Mouse (Mus musculus): ENCODE results near the gene Cnn1. TPM values are rescaled to one million over a fixed set of nuclear protein-coding genes. Genes with fewer than 3 reads are reported as not detected.

The Cnn1 gene
- 270 TPM for polyA plus RNA-seq (2014; fragmentation: Illumina TruSeq; extraction: RNeasy Lipid Tissue Mini Kit (QIAGEN cat#74804))

GRCm38 (mm10) chr9:22098993-22099696, at the start of gene Cnn1:
Cnn1 (plus strand) TSS chr9:22099216.

GRCm38 (mm10) chr9:22051958-22052254, 47.1 kb upstream of the Cnn1 start, which contains the start of gene Elavl3:
Elavl3 (minus strand) TSS chr9:22052023.

GRCm38 (mm10) chr9:22070791-22071573, 28.0 kb upstream of the Cnn1 start, which contains the start of the genes Gm49318 and Zfp653:
Gm49318 (minus strand) TSS chr9:22071259.
Zfp653 (minus strand) TSS chr9:22071376.

GRCm38 (mm10) chr9:22085022-22085834, 13.8 kb upstream of the Cnn1 start, which contains the start of gene Ecsit:
Ecsit (minus strand) TSS chr9:22085438.

DNA sequence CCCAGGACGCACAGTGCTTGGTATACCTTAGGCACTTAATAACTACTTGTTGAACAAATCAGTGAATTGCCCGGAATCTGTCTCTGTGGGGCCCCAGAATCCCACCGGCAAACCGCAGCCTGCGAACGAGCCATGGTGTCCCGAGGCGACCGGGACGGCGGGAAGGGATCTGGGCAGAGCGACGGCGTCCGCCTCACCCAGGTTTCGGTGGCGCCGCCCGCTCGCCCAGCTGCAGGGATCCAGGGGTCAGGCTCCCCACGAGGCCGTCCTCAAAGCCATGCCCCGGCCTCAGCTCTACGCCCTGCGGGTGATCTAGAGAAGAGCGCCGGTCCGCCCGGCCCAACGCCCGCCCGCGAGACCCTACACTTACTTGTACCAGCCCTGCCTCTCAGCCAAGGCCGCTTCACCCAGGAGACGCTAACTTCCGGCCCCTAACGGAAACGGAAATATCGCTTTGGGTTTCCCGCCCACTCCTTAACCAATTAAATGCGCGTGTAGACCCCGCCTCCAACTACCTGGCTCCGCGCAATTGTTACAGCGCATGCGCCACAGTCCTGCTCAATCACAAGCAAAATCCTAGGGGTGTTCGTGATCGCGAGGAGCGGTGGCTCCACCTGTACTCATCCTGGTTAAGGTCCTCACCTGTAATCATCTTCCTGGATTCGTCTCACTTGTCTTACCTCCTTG, 17.9 kb downstream of the Cnn1 start, which contains the start of gene Elof1:
Gene Elof1 (minus strand): TSS at position 433 of the 687 bp plus-strand sequence.

DNA sequence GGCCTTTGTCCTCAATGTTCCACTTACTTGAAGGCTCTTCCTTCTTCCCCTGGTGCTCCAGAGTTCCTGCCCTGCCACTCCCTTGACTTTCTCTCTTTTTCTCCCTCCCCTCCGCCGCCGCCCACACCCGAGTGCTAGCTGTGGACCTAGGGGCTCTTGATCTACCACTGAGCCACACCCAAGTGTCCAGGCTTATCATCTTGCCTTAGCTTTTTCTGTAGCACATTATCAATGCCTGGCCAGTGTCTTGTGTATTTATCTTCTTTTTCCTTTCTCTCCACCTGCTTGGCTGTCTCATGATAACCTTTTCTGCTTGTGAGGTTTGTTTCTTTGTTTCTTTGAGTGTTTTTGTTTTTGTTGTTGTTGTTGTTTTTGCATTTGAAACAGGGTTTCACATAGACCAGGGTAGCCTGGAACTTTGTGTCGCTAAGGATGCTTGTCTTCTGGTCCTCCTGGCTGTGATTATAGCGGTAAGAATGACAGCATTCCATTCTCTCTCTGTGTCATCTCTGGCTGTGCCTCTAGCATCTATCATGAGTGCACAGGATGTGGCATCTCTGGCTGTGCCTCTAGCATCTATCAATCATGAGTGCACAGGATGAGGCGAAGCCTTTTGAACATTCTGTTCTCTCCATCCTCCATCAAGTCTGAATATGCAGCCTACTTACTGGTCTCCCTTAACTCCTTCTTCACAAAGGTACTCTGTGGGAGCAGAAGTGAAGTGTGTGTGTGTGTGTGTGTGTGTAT, 36.8 kb downstream of the Cnn1 start, which contains the start of gene Acp5:
Gene Acp5 (minus strand): TSS at position 68 of the 747 bp plus-strand sequence.

GRCm38 (mm10) chr9:22156497-22157245, 57.7 kb downstream of the Cnn1 start, which contains the start of gene Pigyl:
Pigyl (plus strand) TSS chr9:22156846.

Other genes with a start within 250 kb of the Cnn1 start
- gene Dock6, start 246.6 kb upstream of the Cnn1 start, polyA plus RNA-seq (2014; fragmentation: Illumina TruSeq; extraction: RNeasy Lipid Tissue Mini Kit (QIAGEN cat#74804)): 3.3 TPM
- gene Rab3d, start 181.0 kb upstream of the Cnn1 start, polyA plus RNA-seq (2014; fragmentation: Illumina TruSeq; extraction: RNeasy Lipid Tissue Mini Kit (QIAGEN cat#74804)): 4.4 TPM
- 0.43 TPM for gene Ccdc159, start 171.7 kb upstream of the Cnn1 start, polyA plus RNA-seq (2014; fragmentation: Illumina TruSeq; extraction: RNeasy Lipid Tissue Mini Kit (QIAGEN cat#74804))
- gene Tmem205, start 171.7 kb upstream of the Cnn1 start, polyA plus RNA-seq (2014; fragmentation: Illumina TruSeq; extraction: RNeasy Lipid Tissue Mini Kit (QIAGEN cat#74804)): 0.46 TPM
- 0.40 TPM for gene Plppr2, start 162.2 kb upstream of the Cnn1 start, polyA plus RNA-seq (2014; fragmentation: Illumina TruSeq; extraction: RNeasy Lipid Tissue Mini Kit (QIAGEN cat#74804))
- gene Swsap1, start 143.5 kb upstream of the Cnn1 start, polyA plus RNA-seq (2014; fragmentation: Illumina TruSeq; extraction: RNeasy Lipid Tissue Mini Kit (QIAGEN cat#74804)): 4.3 TPM
- not detected for gene Epor, start 135.7 kb upstream of the Cnn1 start, polyA plus RNA-seq (2014; fragmentation: Illumina TruSeq; extraction: RNeasy Lipid Tissue Mini Kit (QIAGEN cat#74804))
- gene Rgl3, start 109.8 kb upstream of the Cnn1 start, polyA plus RNA-seq (2014; fragmentation: Illumina TruSeq; extraction: RNeasy Lipid Tissue Mini Kit (QIAGEN cat#74804)): 0.26 TPM
- gene Ccdc151, start 96.6 kb upstream of the Cnn1 start, polyA plus RNA-seq (2014; fragmentation: Illumina TruSeq; extraction: RNeasy Lipid Tissue Mini Kit (QIAGEN cat#74804)): 0.77 TPM
- 7.8 TPM for gene Prkcsh, start 96.4 kb upstream of the Cnn1 start, polyA plus RNA-seq (2014; fragmentation: Illumina TruSeq; extraction: RNeasy Lipid Tissue Mini Kit (QIAGEN cat#74804))
- 0.29 TPM for gene Elavl3, start 47.2 kb upstream of the Cnn1 start, polyA plus RNA-seq (2014; fragmentation: Illumina TruSeq; extraction: RNeasy Lipid Tissue Mini Kit (QIAGEN cat#74804))
- not detected for gene Gm49318, start 28.0 kb upstream of the Cnn1 start, polyA plus RNA-seq (2014; fragmentation: Illumina TruSeq; extraction: RNeasy Lipid Tissue Mini Kit (QIAGEN cat#74804))
- gene Zfp653, start 27.8 kb upstream of the Cnn1 start, polyA plus RNA-seq (2014; fragmentation: Illumina TruSeq; extraction: RNeasy Lipid Tissue Mini Kit (QIAGEN cat#74804)): not detected
- 2.0 TPM for gene Ecsit, start 13.8 kb upstream of the Cnn1 start, polyA plus RNA-seq (2014; fragmentation: Illumina TruSeq; extraction: RNeasy Lipid Tissue Mini Kit (QIAGEN cat#74804))
- 7.4 TPM for gene Elof1, start 18.0 kb downstream of the Cnn1 start, polyA plus RNA-seq (2014; fragmentation: Illumina TruSeq; extraction: RNeasy Lipid Tissue Mini Kit (QIAGEN cat#74804))
- gene Acp5, start 36.5 kb downstream of the Cnn1 start, polyA plus RNA-seq (2014; fragmentation: Illumina TruSeq; extraction: RNeasy Lipid Tissue Mini Kit (QIAGEN cat#74804)): 0.46 TPM
- gene Pigyl, start 57.6 kb downstream of the Cnn1 start, polyA plus RNA-seq (2014; fragmentation: Illumina TruSeq; extraction: RNeasy Lipid Tissue Mini Kit (QIAGEN cat#74804)): 2.9 TPM
- gene Zfp872, start 88.9 kb downstream of the Cnn1 start, polyA plus RNA-seq (2014; fragmentation: Illumina TruSeq; extraction: RNeasy Lipid Tissue Mini Kit (QIAGEN cat#74804)): 4.7 TPM
- 84.3 TPM for gene Zfp809, start 126.5 kb downstream of the Cnn1 start, polyA plus RNA-seq (2014; fragmentation: Illumina TruSeq; extraction: RNeasy Lipid Tissue Mini Kit (QIAGEN cat#74804))
- 3.5 TPM for gene Zfp599, start 160.7 kb downstream of the Cnn1 start, polyA plus RNA-seq (2014; fragmentation: Illumina TruSeq; extraction: RNeasy Lipid Tissue Mini Kit (QIAGEN cat#74804))
- gene Zfp810, start 208.4 kb downstream of the Cnn1 start, polyA plus RNA-seq (2014; fragmentation: Illumina TruSeq; extraction: RNeasy Lipid Tissue Mini Kit (QIAGEN cat#74804)): 29.3 TPM

Measured in ovary, adult 10 weeks (tissue).